Mouse (Mus musculus) gastrocnemius, postnatal 14 days (tissue): ENCODE data around the gene Trim15. TPM values are rescaled to one million over a fixed set of nuclear protein-coding genes. Genes with fewer than 3 reads are reported as not detected.
"Not testable (repeated sequence)": the region's sequence is repeated elsewhere in the genome, so short reads cannot be mapped to it uniquely, and the experiment has no call there.

Source experiments
- DNase-seq: peaks from one replicate; pipeline ENCODE4 v3.0.0; 2021; ENCODE audit warnings: mixed read lengths
- intact Hi-C: fragments of 180-260 bp; cut with DNase I; formaldehyde crosslinking; loops from one replicate; pipeline ENCODE4 v1.15.1; 2025; ENCODE audit warnings: low total_unique reads
- long read RNA-seq, 2 experiments: library from polyadenylated mRNA; stranded (forward); transcript quantifications; one replicate each; pipeline ENCODE4 v2.0.0; 2021
- total RNA-seq, 2 experiments: library from RNA; stranded (reverse); gene quantifications; 2 replicates each; pipeline ENCODE4 v1.2.3; 2021

Trim15 gene
- not detected for total RNA-seq
- long read RNA-seq, experiment 1 = 0 reads
- long read RNA-seq, experiment 2 = 0 reads

DNA sequence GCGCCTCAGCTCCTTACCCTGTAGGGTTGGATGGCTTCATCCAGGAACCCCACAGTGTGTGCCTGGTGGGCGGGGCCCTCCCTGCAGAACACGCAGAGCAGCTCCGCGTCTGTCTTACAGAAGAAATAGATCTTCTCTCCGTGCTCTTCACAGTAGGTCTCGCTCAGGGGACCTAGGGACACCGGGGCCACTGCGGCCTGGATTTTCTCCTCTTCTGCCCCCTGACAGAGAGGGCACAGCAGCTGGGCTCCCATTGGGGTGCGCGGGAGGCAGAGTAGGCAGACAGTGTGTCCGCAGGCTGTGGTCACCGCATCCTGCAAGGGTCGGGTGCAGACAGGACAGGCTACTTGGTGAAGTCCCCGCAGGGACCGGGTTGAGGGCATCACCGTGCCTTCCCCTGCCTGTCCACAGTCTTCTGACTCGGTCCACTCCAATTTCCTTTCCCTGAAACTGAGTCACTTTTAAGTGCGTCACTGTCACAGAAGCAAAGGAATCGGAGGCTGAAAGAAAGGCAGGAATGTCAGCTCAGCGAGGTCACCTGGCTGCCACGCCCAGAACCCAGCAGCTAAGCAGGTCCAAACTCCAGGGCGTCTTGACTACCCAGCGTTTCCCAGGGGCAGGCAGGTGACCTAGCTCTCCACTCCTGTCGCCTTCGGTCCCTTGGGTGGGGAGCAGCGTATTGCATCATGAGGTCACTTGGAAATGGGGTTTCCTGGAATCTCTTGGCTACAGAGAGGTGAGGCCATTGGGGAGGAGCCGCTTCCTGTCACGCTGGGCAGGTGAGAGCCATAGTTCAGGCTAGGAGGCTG lies at the start of gene Trim15:
Gene Trim15, minus strand, starts transcription at position 492 of the 809 bp plus-strand sequence.
- intact Hi-C loops = no loop called here
- DNase-seq = no peak

DNA sequence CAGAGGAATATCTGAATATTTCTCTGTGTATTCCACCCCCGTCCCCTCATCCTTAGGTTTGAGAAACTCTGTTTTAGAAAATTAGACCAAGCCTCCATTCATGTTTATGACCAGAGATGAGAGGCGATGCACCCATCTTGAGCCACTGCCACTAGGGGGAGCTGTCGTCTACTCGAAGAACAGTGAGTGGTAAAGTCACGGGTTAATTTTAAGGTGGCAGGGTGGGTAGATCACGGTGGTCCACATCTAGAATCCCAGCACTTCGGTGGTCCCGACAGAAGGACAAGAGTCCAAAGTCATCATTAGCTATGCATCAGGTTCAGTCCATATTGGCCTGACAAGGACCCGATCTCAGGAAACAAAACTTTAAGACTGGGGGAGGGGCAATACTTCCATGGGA lies 48.1 kb upstream of the Trim15 start:
- intact Hi-C loops = loop anchor here (5.0 kb wide), 1 partner anchor 82 kb away; no protein-coding TSS in a partner anchor
- peak; percentile 38 for DNase-seq

DNA sequence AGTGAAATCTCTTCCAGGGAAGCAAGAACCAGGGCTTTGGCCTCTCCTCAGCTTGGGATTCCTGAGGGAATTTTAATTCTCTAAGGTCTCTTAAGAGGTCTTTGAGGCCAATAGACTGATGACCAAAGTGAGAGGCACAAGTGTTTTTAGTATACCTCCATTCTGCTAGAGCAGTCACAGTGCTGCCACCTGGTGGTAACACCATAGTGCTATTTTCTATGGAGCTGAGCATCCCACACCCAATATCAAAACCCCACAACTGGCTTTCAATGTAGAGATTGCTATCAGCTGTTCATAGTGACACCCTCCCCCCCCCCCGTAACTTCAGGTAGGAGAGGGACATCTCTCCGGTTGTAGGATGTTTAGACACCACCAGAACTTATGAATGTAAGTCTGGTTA lies 47.1 kb upstream of the Trim15 start:
- DNase-seq = peak; percentile 77
- intact Hi-C loops = no loop called here

DNA sequence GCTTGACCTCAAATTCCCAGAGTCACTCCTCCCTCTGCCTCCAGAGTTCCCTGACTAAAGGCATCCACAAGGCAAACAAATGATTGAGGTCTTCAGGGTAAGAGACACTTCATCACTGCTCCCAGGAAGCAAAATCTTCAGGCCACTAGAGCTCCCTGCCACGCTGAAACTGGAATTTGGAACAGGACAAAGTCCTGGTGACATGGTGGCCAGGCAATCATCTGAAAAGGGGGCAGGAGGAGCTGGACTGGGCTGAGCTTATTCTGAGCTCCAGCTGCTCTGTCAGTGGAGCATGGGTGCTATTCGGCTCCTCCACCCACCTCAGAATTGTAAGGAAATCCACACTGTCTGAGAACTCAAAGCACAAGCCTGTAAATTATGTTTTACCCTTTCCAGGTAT lies 45.0 kb upstream of the Trim15 start:
- intact Hi-C loops = no loop called here
- no peak for DNase-seq

DNA sequence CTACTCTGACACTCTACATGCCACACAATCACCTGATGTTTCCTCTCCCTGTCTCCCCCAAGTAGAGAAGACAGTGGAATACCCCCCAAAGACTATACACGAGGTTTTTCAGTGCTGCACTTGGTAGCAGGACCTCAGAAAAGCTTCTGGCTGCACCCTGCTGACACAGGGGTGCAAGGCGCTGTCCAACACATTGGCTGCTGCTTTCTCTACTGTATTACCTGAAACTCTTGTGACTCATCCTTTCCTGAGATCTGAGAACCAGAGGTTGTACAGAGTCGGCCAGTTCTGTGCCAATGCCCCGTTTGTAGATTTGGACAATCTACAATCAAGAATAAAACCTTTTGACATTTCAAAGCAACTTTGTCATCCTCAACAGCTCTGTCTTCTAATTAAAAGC lies 42.8 kb upstream of the Trim15 start:
- intact Hi-C loops = no loop called here
- no peak for DNase-seq

DNA sequence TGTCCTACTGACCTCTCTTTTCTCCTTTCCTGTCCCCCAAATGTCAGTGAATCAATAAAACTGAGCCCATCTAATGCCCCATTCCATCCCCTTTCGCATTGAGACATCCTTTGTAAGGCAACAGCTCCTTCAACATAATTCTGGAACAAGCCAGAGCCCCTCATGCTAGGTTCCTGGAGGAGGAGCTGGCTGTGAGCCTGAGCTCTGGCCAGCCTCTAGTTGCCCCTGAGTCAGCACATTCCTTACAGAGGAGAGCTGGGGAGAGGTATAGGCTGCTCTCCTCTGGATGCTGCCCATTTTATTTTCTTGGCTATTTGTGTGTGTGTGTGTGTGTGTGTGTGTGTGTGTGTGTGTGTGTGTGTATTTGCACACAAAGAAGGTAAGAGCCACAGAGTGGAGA lies 41.2 kb upstream of the Trim15 start:
- DNase-seq = no peak
- intact Hi-C loops = no loop called here

DNA sequence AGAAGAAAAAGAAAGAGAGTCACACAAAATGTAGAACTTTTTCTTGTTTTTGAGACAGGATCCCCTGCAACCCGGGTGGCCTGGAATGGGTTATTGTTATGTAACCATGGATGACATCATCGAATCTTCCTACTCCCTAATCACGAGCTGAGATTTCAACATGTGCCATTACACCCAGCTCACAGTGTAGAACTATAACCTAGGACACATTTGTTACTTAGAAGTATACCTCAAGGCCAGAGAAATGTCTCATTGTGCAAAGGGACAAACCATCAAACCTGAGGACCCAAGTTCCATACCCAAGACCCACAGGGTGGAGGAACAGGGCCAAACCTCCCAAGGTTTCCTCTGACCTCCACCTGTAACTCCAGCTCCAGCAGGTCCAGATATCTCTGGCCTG lies 36.6 kb upstream of the Trim15 start:
- no peak for DNase-seq
- intact Hi-C loops = no loop called here

DNA sequence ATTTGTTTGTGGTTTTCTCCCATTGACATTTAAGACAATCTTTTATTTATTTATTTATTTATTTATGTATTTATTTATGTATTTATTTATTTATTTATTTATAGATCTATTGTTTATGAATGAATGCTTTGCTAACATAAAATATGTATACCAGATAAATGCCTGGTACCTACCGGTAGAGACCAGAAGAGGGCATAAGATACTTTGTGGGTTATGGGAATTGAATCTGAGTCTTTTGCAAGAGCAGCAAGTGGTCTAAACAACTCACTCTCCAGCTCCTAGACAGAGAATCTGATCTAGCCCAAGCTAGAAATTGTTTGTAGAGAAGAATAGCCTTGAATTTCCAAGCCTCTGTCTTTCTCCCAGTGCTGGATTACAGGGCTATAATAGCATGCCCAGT lies 33.7 kb upstream of the Trim15 start:
- intact Hi-C loops = no loop called here
- DNase-seq = no peak

DNA sequence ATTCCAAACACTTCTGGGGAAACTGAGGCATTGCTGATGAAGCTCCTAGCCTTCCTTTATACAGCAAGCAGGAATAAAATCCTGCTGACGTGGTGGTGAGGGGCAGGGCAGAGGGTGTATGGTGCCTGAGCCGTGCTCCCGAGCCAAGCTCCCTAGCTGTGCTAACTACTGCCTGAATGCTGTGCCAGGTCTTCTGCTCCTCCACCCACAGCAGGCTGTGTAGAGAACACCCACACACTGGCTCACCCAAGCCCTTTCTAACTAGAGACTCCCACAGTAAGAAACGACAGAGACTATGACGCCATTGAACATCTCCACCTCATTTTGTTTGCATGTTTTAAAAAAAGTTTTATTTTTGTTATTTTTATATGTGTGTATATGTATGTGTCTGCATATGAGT lies 33.0 kb upstream of the Trim15 start:
- no peak for DNase-seq
- intact Hi-C loops = no loop called here

DNA sequence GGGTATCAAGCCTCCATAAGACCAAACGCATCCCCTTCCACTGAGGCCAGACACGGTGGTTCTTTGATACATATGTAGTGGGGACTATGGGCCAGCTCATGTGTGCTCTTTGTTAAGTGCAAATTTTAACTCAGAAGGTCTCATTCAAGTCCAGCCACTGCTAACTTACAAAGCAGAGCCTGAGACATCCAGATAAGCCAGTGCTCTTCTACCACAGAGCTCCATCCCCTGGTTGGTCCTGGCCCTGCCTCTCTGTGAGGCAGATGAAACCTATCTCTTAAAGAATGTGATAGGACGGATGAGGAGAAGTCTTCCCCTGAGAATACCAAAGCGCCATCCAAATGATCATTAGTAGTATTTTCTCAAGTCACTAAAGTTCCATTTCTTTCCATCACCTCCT lies 32.4 kb upstream of the Trim15 start:
- intact Hi-C loops = no loop called here
- no peak for DNase-seq

DNA sequence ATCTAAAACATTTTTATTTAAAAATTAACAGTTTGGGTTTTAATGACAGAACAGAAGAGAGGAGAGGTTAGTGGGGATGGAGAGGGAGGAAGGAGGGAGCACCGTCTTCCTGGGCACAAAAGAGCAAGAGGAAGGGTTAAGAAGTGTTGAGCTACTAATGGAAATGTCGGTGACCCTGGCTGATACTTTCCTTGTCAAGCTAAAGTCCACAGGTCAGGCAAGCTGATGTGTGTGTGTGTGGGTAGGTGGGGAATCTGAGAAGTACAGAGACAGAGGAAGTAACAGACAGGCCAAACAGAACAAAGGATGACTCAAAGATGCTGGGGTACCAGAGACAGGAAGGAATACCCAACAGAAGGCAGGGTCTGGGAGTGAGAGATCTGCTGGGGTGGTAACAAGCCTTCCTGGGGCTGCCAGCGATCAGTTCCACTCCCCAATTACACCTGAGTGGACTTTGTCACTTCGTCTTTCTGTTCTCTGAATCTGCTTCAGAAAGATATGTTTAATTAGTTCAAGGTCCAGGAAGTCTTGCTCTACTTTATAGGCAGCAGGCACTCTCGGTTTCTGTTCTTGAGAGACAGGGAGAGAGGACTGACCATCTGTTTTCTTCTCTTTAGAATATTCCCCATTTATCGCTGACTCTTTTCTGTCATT lies 30.7 kb upstream of the Trim15 start, which contains the start of gene Trim31:
Gene Trim31, plus strand, starts transcription at position 567 of the 654 bp plus-strand sequence.
- intact Hi-C loops = no loop called here
- no peak for DNase-seq

DNA sequence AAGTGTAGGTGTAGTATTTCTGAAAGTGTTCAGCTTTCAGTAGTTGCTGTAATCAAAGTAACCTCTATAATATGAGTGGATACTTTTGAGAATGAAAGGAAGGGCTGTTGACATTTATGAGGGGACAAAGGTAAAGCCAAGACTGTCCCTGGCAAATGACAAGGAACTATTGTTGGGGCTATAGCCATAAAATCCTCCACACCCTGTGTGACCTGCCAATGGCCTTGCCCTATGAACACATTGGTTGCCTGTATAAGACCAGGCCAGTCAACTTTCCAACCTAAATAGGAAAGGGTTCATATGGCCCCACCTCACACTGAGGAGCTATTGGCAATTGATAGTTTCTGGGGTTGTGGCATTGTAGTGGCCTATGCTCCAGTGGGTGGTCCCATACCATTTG lies 30.1 kb upstream of the Trim15 start:
- intact Hi-C loops = no loop called here
- no peak for DNase-seq

DNA sequence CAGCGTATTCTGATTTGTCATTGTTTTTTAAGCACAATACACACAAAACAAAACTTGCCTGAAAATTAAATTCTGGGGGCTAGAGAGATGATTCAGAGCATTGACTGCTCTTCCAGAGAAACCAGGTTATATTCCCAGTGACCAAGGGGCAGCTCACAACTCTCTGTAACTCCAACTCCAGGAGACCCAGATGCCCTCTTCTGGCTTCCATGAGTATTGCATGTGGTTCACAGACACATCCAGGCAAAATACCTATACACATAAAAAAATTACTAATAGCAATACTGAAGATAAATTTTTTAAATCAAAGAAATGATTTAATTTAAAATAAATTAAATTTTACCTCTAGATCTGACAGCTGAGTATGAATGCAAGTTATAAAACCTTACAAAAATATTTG lies 29.6 kb upstream of the Trim15 start:
- DNase-seq = peak; percentile 8
- intact Hi-C loops = no loop called here

DNA sequence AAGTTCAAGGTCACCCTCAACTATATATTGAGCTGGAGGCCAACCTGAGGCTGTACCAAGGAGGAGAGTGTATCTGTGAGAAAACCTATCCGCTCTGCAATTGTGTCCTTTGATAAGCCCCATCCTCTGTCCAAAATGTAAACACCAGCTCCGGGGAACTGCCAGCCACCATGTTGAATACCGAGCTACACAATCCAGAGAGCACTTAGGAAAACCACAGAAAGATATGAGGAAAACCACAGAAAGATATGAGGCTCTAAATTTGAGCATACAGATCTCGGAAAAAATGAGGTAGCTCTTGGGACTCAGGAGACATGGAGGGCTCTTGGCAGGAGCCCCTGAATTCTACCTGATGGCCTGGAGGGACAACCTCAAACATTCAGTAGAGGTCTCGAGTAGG lies 26.4 kb upstream of the Trim15 start:
- intact Hi-C loops = no loop called here
- DNase-seq = no peak

DNA sequence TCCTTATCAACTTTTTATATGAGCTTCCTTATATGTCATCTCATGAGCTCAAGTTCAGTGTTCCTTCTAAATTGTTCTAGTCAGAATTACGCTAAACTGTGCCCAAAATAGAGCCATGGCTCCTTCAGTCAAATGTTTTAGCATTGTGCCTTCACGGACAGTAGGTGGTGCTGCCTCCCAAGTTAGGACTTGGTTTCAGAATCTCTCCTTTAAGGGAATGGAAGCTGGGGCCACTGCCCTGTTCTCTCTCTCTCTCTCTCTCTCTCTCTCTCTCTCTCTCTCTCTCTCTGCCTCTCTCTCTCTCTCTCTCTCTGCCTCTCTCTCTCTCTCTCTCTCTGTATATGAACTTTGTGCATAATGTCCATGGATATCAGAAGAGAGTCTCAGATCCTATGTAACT lies 25.4 kb upstream of the Trim15 start:
- DNase-seq = no peak
- intact Hi-C loops = no loop called here

DNA sequence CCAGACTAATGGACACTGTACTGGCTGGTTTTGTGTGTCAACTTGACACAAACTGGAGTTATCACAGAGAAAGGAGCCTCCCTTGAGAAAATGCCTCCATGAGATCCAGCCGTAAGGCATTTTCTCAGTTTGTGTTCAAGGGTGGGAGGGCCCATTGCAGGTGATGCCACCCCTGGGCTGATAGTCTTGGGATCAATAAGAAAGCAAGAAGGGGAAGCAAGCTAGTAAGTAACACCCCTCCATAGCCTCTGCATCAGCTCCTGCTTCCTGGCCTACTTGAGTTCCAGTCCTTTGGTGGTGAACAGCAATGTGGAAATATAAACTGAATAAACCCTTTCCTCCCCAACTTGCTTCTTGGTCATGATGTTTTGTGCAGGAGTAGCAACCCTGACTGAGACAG lies 24.5 kb upstream of the Trim15 start:
- DNase-seq, intact Hi-C loops: not testable (repeated sequence)

DNA sequence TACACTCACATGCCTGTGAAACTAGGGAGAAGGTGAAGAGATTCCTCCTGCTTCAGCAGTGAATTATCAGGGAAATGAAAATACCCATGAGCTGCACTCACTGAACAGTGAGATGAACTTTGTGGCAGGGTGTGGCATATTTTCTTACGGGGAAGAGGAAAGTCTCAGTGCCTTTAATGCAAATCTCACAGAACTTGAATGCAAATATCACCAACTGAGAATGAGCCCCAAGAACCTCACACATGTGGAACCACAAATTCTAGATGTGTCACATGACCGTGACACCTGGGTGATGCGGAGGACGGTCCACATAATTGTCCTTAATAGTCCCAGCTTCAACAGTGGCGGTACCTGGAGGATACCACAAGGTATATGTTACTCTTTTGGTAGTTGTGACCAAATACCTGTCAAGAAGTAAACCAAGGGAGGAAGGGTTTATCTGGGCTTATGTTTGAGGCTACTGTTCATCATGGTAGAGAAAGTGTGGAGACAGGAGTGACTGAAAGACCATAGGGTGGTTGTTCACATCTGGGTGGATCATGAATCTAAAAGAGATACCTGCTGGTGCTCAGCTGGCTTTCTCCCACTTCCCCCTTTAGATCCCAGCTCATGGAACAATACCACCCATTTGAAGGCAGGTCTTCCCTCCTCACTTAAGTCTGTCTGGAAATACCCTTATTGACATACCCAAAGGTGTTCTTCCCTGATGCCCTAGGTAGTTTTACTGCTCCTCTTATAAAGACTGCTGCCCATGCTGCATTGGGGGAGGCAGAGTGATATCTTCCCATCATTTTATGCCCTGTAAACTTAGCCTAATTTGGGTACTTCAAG lies 23.3 kb upstream of the Trim15 start, which contains the start of gene Trim40:
Gene Trim40, minus strand, starts transcription at position 51 of the 831 bp plus-strand sequence.
- intact Hi-C loops = no loop called here
- no peak for DNase-seq

DNA sequence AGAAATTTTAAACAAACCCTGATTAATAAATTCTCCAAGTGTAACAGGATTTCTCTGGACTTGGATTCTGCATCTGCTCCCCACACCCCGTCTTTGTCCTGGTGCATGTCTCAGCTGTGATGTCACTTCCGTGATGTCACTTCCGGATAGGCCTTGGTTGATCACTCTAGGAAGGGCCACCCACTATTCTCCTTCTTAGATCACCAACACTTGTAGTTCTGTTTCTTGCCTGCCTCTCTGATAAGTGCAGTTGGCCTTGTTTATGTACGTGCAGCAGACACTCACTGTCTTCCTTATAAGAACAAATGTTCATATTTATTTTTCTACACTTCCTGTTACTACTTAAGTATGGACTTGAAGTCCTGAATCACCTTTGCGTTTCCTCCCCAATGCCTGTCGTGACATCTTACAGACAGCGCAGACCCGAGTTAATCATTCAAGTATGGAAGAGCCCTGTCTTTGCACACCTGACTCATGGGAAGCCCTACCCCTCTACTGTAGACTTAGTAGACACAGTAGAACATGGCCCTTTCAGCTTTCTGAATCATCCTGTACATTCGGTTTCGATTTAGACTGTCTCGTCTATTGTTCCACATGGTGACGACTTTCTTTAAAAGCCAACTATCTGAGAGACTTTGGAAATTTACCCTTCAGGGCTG lies 18.3 kb upstream of the Trim15 start:
- intact Hi-C loops = no loop called here
- no peak for DNase-seq

DNA sequence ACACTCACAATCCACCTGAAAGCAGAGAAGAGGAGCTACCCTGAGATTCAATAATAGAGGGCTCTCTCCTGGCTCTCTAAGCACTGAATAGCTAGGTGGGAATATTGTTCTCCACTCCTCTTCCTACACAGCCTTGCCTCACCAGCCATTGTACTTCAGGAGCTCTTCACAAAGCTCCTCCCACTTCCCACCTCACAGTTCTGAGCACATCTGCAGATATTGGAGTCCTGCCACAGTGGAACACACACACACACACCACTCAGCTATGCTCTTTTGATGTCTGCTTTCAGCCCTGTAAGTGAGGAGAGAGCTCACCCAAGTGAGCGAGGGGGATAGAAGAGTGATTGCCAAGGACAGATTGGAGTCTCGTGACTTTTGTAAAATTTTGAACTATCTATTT lies 16.3 kb upstream of the Trim15 start:
- no peak for DNase-seq
- intact Hi-C loops = no loop called here

DNA sequence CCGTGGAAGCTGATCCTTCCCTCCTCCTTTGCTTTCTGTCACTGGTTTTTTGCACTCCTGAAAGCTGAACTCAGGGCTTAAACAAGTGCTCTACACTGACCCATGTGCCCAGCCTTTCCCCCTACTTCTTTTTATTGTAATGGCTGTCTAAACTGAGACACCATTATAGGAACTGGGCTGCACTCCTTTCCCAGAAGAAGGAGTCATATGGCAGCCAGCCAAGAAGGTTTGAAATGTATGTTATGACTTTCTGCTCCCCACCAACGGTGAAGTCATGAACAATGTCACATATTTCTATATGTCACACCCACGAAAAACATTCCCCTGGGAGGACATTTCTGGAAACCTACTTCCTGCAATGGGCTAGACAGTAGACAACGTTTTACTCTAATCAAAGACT lies 7.6 kb upstream of the Trim15 start:
- no peak for DNase-seq
- intact Hi-C loops = no loop called here
